Mouse (Mus musculus): ENCODE results near the gene Atp8b4. TPM values are rescaled to one million over a fixed set of nuclear protein-coding genes. Genes with fewer than 3 reads are reported as not detected.

Atp8b4 gene
- polyA plus RNA-seq, 1 experiment from 2014 or later = 0.13 TPM

DNA sequence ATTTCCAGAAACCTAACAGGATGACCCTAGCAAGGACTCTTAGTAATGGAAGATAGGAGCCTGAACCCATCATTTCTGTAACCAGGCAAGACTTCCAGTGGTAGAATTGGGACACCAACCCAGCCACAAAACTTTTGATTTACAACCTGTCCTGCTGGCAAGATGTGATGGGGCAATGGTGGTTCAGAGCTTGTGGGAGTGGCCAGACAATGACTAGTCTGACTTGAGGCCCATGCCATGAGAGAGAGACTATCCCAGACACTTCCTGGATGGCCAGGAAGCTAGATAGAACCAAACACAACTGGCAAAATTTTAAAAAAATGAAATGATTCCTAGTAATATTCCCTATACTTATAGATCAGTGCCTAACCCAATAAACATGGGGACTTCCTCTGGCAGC is 87.7 kb downstream of the Atp8b4 start:
- Histone ChIP-seq H3K9ac (replicated peaks; ENCODE audit: low read length) (no peak overlapping the region), H3K4me3 (replicated peaks; ENCODE audit: low read depth, low read length) (no peak overlapping the region), H3K4me2 (ENCODE audit: low read length) (no peak overlapping the region), H3K9me3 (ENCODE audit: control insufficient read depth, low read length) (no peaks in the 10 kb centered on the region), H3K27me3 (ENCODE audit: control insufficient read depth, insufficient read depth, low read length) (no peaks in the 10 kb centered on the region), H3K4me1 (ENCODE audit: control insufficient read depth, insufficient read depth, low read length) (no peaks in the 10 kb centered on the region), H3K36me3 (ENCODE audit: control insufficient read depth, insufficient read depth, low read length) (no peaks in the 10 kb centered on the region), H3K27ac (replicated peaks; ENCODE audit: low read depth, low read length) (no peak overlapping the region)
- no peak for ATAC-seq (ENCODE audit: low FRiP score, low TSS enrichment)
- DNase-seq = no peak

DNA sequence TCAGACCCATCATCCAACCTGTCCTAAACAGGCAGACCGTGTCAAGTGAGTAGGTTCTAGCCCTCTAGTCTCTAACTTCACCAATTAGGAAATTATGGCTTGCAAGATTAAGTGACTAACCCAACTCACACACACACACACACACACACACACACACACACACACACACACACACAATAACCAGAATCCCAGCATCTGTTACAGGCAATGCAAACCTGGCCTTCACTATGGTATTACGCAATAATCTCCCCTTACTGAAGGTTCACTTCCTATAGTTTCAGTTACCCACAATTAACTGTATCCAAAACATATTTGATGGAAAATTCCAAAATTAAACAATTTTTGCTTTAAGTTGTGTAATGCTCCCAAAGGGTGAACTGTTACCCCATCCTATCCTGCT is 101.0 kb downstream of the Atp8b4 start:
- Histone ChIP-seq H3K4me1 (ENCODE audit: control insufficient read depth, insufficient read depth, low read length) (no peaks in the 10 kb centered on the region), H3K9ac (replicated peaks; ENCODE audit: low read length) (no peak overlapping the region), H3K36me3 (ENCODE audit: control insufficient read depth, insufficient read depth, low read length) (no peaks in the 10 kb centered on the region), H3K9me3 (ENCODE audit: control insufficient read depth, low read length) (no peaks in the 10 kb centered on the region), H3K4me3 (replicated peaks; ENCODE audit: low read depth, low read length) (no peak overlapping the region), H3K27ac (replicated peaks; ENCODE audit: low read depth, low read length) (no peak overlapping the region), H3K27me3 (ENCODE audit: control insufficient read depth, insufficient read depth, low read length) (no peaks in the 10 kb centered on the region), H3K4me2 (ENCODE audit: low read length) (no peak overlapping the region)
- no peak for DNase-seq
- no peak for ATAC-seq (ENCODE audit: low FRiP score, low TSS enrichment)
- 94% methylated on average over 2 of the region's 2 CpGs for WGBS

DNA sequence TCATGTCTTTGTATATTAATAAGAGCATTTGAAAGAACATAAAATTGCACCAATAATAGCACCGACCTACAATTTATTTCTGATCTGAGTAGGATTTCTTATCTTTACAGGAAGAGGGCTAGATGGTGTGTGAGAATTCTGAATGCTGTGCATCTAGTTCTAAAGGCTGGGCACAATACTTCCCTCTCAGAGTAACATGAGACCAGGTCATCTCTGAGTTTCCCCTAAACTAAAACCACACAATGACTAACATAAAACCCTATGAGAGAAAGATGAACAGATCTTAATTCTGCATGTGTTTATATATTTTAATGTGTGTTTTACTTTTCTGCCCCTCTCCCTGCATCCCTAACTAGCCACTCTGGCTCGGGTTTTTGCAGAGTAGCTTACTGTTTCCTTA is 101.5 kb downstream of the Atp8b4 start:
- Histone ChIP-seq H3K27ac (replicated peaks; ENCODE audit: low read depth, low read length) (no peak overlapping the region), H3K27me3 (ENCODE audit: control insufficient read depth, insufficient read depth, low read length) (no peaks in the 10 kb centered on the region), H3K9me3 (ENCODE audit: control insufficient read depth, low read length) (no peaks in the 10 kb centered on the region), H3K4me3 (replicated peaks; ENCODE audit: low read depth, low read length) (no peak overlapping the region), H3K4me1 (ENCODE audit: control insufficient read depth, insufficient read depth, low read length) (no peaks in the 10 kb centered on the region), H3K36me3 (ENCODE audit: control insufficient read depth, insufficient read depth, low read length) (no peaks in the 10 kb centered on the region), H3K4me2 (ENCODE audit: low read length) (no peak overlapping the region), H3K9ac (replicated peaks; ENCODE audit: low read length) (no peak overlapping the region)
- WGBS = 77% methylated on average over 2 of the region's 2 CpGs
- ATAC-seq (ENCODE audit: low FRiP score, low TSS enrichment) (no peak), DNase-seq (no peak)

DNA sequence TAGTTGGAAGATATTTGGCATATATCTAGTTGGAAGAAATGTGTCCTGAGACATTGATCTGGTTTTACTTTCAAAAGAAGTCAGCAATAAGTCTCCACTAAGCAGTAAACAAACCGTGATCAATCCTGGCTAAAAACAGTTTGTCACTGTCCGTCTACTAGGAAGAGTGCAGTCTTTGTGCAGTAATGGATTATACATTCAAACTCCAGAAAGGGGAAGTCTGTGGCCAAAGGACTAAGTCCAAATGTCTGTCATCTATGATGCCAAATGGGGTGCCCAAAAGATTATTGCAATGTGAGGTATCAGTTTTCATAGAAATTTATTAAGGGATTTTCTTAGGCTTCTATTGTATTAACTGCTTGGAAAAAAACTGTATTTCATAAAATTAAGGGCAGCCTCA is 102.3 kb downstream of the Atp8b4 start:
- no peak overlapping the region for H3K27ac ChIP-seq (replicated peaks; ENCODE audit: low read depth, low read length)
- no peaks in the 10 kb centered on the region for H3K4me1 ChIP-seq (ENCODE audit: control insufficient read depth, insufficient read depth, low read length)
- H3K36me3 ChIP-seq (ENCODE audit: control insufficient read depth, insufficient read depth, low read length) = no peaks in the 10 kb centered on the region
- WGBS = 82% methylated on average over 2 of the region's 2 CpGs
- DNase-seq (no peak), ATAC-seq (ENCODE audit: low FRiP score, low TSS enrichment) (no peak)
- no peak overlapping the region for H3K4me3 ChIP-seq (replicated peaks; ENCODE audit: low read depth, low read length)
- H3K9me3 ChIP-seq (ENCODE audit: control insufficient read depth, low read length) = no peaks in the 10 kb centered on the region
- no peaks in the 10 kb centered on the region for H3K27me3 ChIP-seq (ENCODE audit: control insufficient read depth, insufficient read depth, low read length)
- no peak overlapping the region for H3K4me2 ChIP-seq (ENCODE audit: low read length)
- no peak overlapping the region for H3K9ac ChIP-seq (replicated peaks; ENCODE audit: low read length)

- H3K4me3 ChIP-seq (replicated peaks; ENCODE audit: low read depth, low read length) = no peak overlapping the region
- H3K27ac ChIP-seq (replicated peaks; ENCODE audit: low read depth, low read length) = no peak overlapping the region
- H3K4me2 ChIP-seq (ENCODE audit: low read length) = no peak overlapping the region
- 86% methylated on average over 8 of the region's 8 CpGs for WGBS
- DNase-seq = no peak
- ATAC-seq (ENCODE audit: low FRiP score, low TSS enrichment) = no peak
- no peaks in the 10 kb centered on the region for H3K9me3 ChIP-seq (ENCODE audit: control insufficient read depth, low read length)
- no peaks in the 10 kb centered on the region for H3K27me3 ChIP-seq (ENCODE audit: control insufficient read depth, insufficient read depth, low read length)
- no peak overlapping the region for H3K9ac ChIP-seq (replicated peaks; ENCODE audit: low read length)
- no peaks in the 10 kb centered on the region for H3K36me3 ChIP-seq (ENCODE audit: control insufficient read depth, insufficient read depth, low read length)
- H3K4me1 ChIP-seq (ENCODE audit: control insufficient read depth, insufficient read depth, low read length) = no peaks in the 10 kb centered on the region
Measured at GRCm38 (mm10) chr2:126397513-126397912, 103.0 kb downstream of the Atp8b4 start.

DNA sequence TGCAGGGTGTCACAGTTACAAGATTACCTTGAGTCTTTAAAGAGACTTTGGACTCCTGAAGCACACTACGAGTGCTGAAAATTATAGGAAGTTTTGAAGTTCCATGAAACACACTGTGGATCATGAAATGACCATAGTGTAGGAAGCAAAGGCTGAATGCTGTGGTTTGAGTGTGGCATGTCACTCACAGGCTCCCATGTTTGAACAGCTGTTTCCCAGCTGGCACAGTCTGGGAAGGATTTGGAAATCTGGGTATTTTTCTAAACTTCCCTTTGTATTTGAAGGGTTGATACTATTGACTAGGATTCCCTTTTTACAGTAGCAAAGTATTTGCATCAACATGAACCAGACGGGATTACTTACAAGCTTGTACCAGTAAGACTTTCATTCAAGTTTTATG is 105.5 kb downstream of the Atp8b4 start:
- H3K4me3 ChIP-seq (replicated peaks; ENCODE audit: low read depth, low read length) = no peak overlapping the region
- 66% methylated on average over 2 of the region's 2 CpGs for WGBS
- H3K27ac ChIP-seq (replicated peaks; ENCODE audit: low read depth, low read length) = no peak overlapping the region
- H3K9ac ChIP-seq (replicated peaks; ENCODE audit: low read length) = no peak overlapping the region
- H3K36me3 ChIP-seq (ENCODE audit: control insufficient read depth, insufficient read depth, low read length) = no peaks in the 10 kb centered on the region
- no peak overlapping the region for H3K4me2 ChIP-seq (ENCODE audit: low read length)
- ATAC-seq (ENCODE audit: low FRiP score, low TSS enrichment) (no peak), DNase-seq (no peak)
- H3K27me3 ChIP-seq (ENCODE audit: control insufficient read depth, insufficient read depth, low read length) = no peaks in the 10 kb centered on the region
- no peaks in the 10 kb centered on the region for H3K4me1 ChIP-seq (ENCODE audit: control insufficient read depth, insufficient read depth, low read length)
- H3K9me3 ChIP-seq (ENCODE audit: control insufficient read depth, low read length) = no peaks in the 10 kb centered on the region

DNA sequence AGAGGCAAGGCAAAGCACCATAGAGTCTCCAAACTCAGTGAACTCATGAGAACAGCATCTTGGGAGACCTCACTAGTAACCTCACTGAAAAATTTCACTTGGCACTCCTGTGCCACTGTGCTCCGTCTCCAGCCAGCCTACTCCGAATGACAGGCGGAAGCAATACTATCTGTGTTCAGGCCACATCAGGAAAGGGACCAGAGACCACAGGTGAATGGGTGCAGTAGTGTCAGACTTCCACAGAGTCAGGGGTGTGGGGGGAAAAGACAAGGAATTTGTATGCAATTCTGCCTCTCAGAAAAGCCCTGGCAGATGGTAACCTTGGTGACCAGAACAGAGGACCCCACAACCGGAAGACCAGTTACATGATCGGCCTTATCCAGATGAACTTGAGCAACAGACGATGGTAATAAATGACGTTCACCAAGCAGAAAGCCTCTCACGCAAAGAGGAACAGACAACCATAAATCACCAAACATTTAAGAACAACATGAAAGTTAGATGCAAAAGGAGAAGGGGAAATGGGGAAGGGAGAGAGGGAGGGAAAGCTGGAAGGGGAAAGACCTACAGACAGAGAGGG is 112.9 kb downstream of the Atp8b4 start:
- no peak overlapping the region for H3K4me2 ChIP-seq (ENCODE audit: low read length)
- 90% methylated on average over 8 of the region's 8 CpGs for WGBS
- H3K9ac ChIP-seq (replicated peaks; ENCODE audit: low read length) = no peak overlapping the region

DNA sequence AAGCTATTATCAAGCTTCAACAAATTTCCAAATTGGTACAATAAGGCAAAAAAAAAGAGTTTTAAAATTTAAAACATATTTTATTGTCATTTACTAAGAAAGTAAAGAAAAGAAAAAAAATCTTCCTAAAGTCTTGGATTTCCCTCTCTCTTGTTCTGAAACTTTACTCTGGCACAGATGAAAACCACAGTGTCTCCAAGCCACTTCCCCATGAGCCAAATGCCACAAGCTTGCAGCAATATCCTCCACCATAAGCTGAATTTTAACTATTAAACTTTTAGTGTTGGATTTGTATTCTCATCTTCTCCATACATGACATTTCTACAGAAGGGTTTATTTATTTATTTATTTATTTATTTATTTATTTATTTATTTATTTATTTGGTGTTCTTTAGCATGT is 114.4 kb downstream of the Atp8b4 start:
- H3K9me3 ChIP-seq (ENCODE audit: control insufficient read depth, low read length) = no peaks in the 10 kb centered on the region
- H3K27me3 ChIP-seq (ENCODE audit: control insufficient read depth, insufficient read depth, low read length) = no peaks in the 10 kb centered on the region
- no peak overlapping the region for H3K4me2 ChIP-seq (ENCODE audit: low read length)
- no peaks in the 10 kb centered on the region for H3K4me1 ChIP-seq (ENCODE audit: control insufficient read depth, insufficient read depth, low read length)
- H3K27ac ChIP-seq (replicated peaks; ENCODE audit: low read depth, low read length) = no peak overlapping the region
- no peak for ATAC-seq (ENCODE audit: low FRiP score, low TSS enrichment)
- H3K4me3 ChIP-seq (replicated peaks; ENCODE audit: low read depth, low read length) = no peak overlapping the region
- H3K9ac ChIP-seq (replicated peaks; ENCODE audit: low read length) = no peak overlapping the region
- no peaks in the 10 kb centered on the region for H3K36me3 ChIP-seq (ENCODE audit: control insufficient read depth, insufficient read depth, low read length)
- DNase-seq = no peak

More for the DNA sequence above, 112.9 kb downstream of the Atp8b4 start:
- H3K4me3 ChIP-seq (replicated peaks; ENCODE audit: low read depth, low read length) = no peak overlapping the region
- no peaks in the 10 kb centered on the region for H3K9me3 ChIP-seq (ENCODE audit: control insufficient read depth, low read length)
- ATAC-seq (ENCODE audit: low FRiP score, low TSS enrichment) (no peak), DNase-seq (no peak)
- H3K4me1 ChIP-seq (ENCODE audit: control insufficient read depth, insufficient read depth, low read length) = no peaks in the 10 kb centered on the region
- H3K27me3 ChIP-seq (ENCODE audit: control insufficient read depth, insufficient read depth, low read length) = no peaks in the 10 kb centered on the region
- no peak overlapping the region for H3K27ac ChIP-seq (replicated peaks; ENCODE audit: low read depth, low read length)
- H3K36me3 ChIP-seq (ENCODE audit: control insufficient read depth, insufficient read depth, low read length) = no peaks in the 10 kb centered on the region

DNA sequence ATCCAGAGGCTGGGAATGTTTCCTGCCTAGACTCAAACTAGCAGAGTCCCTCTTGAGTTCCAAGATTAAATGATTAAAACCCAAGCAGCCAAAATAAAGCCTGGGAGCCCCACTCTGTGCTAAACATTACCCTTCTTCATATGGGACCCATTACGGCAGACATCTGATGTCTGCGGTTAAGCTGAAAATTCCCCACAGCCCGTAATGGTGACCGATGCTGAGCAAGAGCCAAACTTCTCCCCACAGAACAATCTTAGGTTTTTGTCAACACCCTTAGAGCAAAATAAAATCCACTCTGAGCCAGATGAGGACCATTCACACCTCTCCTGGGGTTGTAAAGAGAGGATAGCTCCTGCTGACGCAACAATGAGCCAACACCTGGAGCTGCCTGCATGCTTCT is 120.2 kb downstream of the Atp8b4 start:
- 96% methylated on average over 5 of the region's 5 CpGs for WGBS
- Histone ChIP-seq H3K9me3 (ENCODE audit: control insufficient read depth, low read length) (no peaks in the 10 kb centered on the region), H3K36me3 (ENCODE audit: control insufficient read depth, insufficient read depth, low read length) (no peaks in the 10 kb centered on the region), H3K4me1 (ENCODE audit: control insufficient read depth, insufficient read depth, low read length) (no peaks in the 10 kb centered on the region), H3K4me2 (ENCODE audit: low read length) (no peak overlapping the region), H3K27ac (replicated peaks; ENCODE audit: low read depth, low read length) (no peak overlapping the region), H3K27me3 (ENCODE audit: control insufficient read depth, insufficient read depth, low read length) (no peaks in the 10 kb centered on the region), H3K9ac (replicated peaks; ENCODE audit: low read length) (no peak overlapping the region), H3K4me3 (replicated peaks; ENCODE audit: low read depth, low read length) (no peak overlapping the region)
- DNase-seq = no peak
- ATAC-seq (ENCODE audit: low FRiP score, low TSS enrichment) = no peak

All from midbrain, embryonic 14.5 days (tissue).